25 mouse cellular contexts compared by ENCODE assay signal in the genomic region with DNA sequence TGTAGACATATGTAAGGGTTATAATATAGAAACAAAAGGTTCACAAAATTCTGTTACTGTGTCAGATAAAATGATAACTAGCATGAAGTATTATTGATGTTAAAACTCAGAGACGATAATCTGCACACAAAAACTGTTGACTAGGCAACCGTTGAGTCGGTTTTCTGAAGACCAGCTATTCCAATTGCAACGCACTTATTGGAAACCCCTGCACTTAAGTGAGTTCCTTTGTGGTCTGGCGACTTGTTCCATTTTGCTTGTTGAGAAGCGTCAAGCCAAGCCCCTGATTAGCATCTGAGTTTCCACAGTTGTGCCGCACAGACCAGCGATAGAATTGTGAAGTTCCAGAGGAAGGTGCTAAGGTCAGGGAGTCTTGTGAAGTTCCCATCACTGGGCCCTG. TPM values are rescaled to one million over a fixed set of nuclear protein-coding genes. Genes with fewer than 3 reads are reported as not detected.
DNase-seq lines count a peak whose midpoint lies in the region; ATAC-seq and TF ChIP-seq lines count a peak whose summit lies in the region.
"Had no signal": no experiment of that assay in that cellular context is flagged by ENCODE, and none has a peak within 500 bp of the region (broad histone marks: within the 10 kb centered on the region; RNA-seq: fewer than 3 reads in every experiment).

No protein-coding gene starts in this region.

- no peak overlapping the region for H3K4me2 ChIP-seq in heart, embryonic 12.5 days
- peak overlapping the region; percentile 48; the same call in 1 of the 2 replicates for H3K4me2 ChIP-seq in CH12.LX (ENCODE audit: insufficient read depth, low read depth, poor library complexity, severe bottlenecking)

- H3K79me2 ChIP-seq in CH12.LX (replicated peaks; ENCODE audit: control insufficient read depth, extremely low read depth, insufficient read depth, poor library complexity, severe bottlenecking): no peaks in the 10 kb centered on the region

- no peak overlapping the region for H3K4me3 ChIP-seq in heart, embryonic 12.5 days
- no peak overlapping the region for H3K4me3 ChIP-seq in CH12.LX (replicated peaks in 1 of 3; ENCODE audit: low read depth in 2 of 3, low read length in 2 of 3, poor library complexity in 1 of 3)

- no peak for TF ChIP-seq CTCF in CH12.LX (conservative IDR thresholded peaks at IDR 0.05 in 1 of 2, IDR thresholded peaks at IDR 0.05 in 1 of 2; ENCODE audit: low read depth in 2 of 2, low read length in 2 of 2)

- ATAC-seq in heart, embryonic 12.5 days (ENCODE audit: insufficient number of reproducible peaks, low FRiP score): no peak
- ATAC-seq: activated CD4-positive, CD25-positive, alpha-beta regulatory T cell, adult 4 months; CD4-positive, CD25-positive, alpha-beta regulatory T cell, adult 4 months; Patski had no signal

- peak; percentile 85 for TF ChIP-seq EP300 in CH12.LX (IDR thresholded peaks at IDR 0.05; ENCODE audit: low read length)

- WGBS in heart, embryonic 12.5 days: 70% methylated on average over 8 of the region's 8 CpGs

- in situ Hi-C loops in CH12.LX (cut with MboI; ENCODE audit: low pct_ligation_motif_present, low pct_unique_long_range_greater_than_20kb, low sequenced_read_pairs): no loop called here

- H3K36me3 ChIP-seq in heart, embryonic 12.5 days: no peaks in the 10 kb centered on the region
- no peaks in the 10 kb centered on the region for H3K36me3 ChIP-seq in CH12.LX (replicated peaks in 1 of 2; ENCODE audit: control insufficient read depth in 1 of 2, insufficient read depth in 1 of 2, low read length in 1 of 2)
- H3K36me3 ChIP-seq: G1E had no signal

- no peak for TF ChIP-seq POLR2A in CH12.LX (IDR thresholded peaks at IDR 0.05; ENCODE audit: low read depth, low read length)

- dilution Hi-C loops in CH12.LX (cut with MboI; ENCODE audit: extremely low pct_ligation_motif_present, extremely low pct_unique_long_range_greater_than_20kb, low sequenced_read_pairs): no loop called here

- peaks cover 24% of the 10 kb centered on the region for H3K27me3 ChIP-seq in heart, embryonic 12.5 days (replicated peaks)
- H3K27me3 ChIP-seq in CH12.LX (replicated peaks): no peaks in the 10 kb centered on the region

- peak; percentile 25 for TF ChIP-seq RAD21 in CH12.LX (IDR thresholded peaks at IDR 0.05; ENCODE audit: low read depth, low read length)

- H3K4me1 ChIP-seq in heart, embryonic 12.5 days (replicated peaks): peaks cover 8% of the 10 kb centered on the region
- peaks cover 25 to 77% of the 10 kb centered on the region in 2 experiments for H3K4me1 ChIP-seq in CH12.LX (ENCODE audit: control insufficient read depth in 1 of 2, insufficient read depth in 2 of 2)

- no peak overlapping the region for H3K27ac ChIP-seq in heart, embryonic 12.5 days (ENCODE audit: poor library complexity, severe bottlenecking)
- no peak overlapping the region for H3K27ac ChIP-seq in CH12.LX (ENCODE audit: insufficient read depth, low read depth)

- peak; percentile 69 for DNase-seq in heart, adult 11 months
- DNase-seq in CD4-positive helper T cell, adult 2 months (ENCODE audit: low read depth, low spot score): peak; percentile 18
- DNase-seq in CH12.LX (ENCODE audit: extremely low read depth): peak; percentile 82
- no peak for DNase-seq in spleen, postnatal 36 days (ENCODE audit: low spot score in 2 of 2)
- no peak for DNase-seq in heart, adult 18-20 months
- DNase-seq: adrenal gland, adult 2 months; adrenal gland, adult 8-10 months; adrenal gland, postnatal 10 days; adrenal gland, postnatal 14 days; adrenal gland, postnatal 25 days; adrenal gland, postnatal 36 days; B cell, adult 2 months; cerebellum, adult 11 months; cerebellum, adult 11-12 months; cerebellum, adult 18-20 months; cerebellum, adult 2 months; cerebellum, adult 8-10 months had no signal

- H3K9me3 ChIP-seq in heart, embryonic 12.5 days (replicated peaks): no peaks in the 10 kb centered on the region
- peaks cover 4% of the 10 kb centered on the region for H3K9me3 ChIP-seq in CH12.LX (replicated peaks; ENCODE audit: low read length)
- H3K9me3 ChIP-seq: G1E had no signal

- no peak overlapping the region for H3K9ac ChIP-seq in heart, embryonic 12.5 days
- H3K9ac ChIP-seq in CH12.LX (ENCODE audit: insufficient read depth, low read depth): 0 out of 2 replicates have a peak overlapping the region, but pooled peaks have one; percentile 12

TF ChIP-seq in CH12.LX, 34 proteins besides CTCF, POLR2A, EP300 and RAD21:
- 0 out of 2 replicates have a peak, but pooled peaks have one; percentile 37 for TF ChIP-seq TBP (conservative IDR thresholded peaks at IDR 0.05; ENCODE audit: low read depth, low read length)
- peak; percentile 43; the same call in 1 of the 2 replicates for TF ChIP-seq ELF1 (IDR thresholded peaks at IDR 0.05; ENCODE audit: low read depth, low read length)
- TF ChIP-seq SIN3A (IDR thresholded peaks at IDR 0.05; ENCODE audit: low read length): peak; percentile 78; the same call in 1 of the 2 replicates
- no peak for TF ChIP-seq POLR2AphosphoS2 (IDR thresholded peaks at IDR 0.05; ENCODE audit: low read depth, low read length)
- peak; percentile 29; the same call in 1 of the 2 replicates for TF ChIP-seq SMC3 (IDR thresholded peaks at IDR 0.05; ENCODE audit: low read depth, low read length)
- 0 out of 2 replicates have a peak, but pooled peaks have one; percentile 44 for TF ChIP-seq MAX (IDR thresholded peaks at IDR 0.05; ENCODE audit: low read length)
- peak; percentile 82 for TF ChIP-seq IRF4 (IDR thresholded peaks at IDR 0.05; ENCODE audit: low read depth, low read length)
- TF ChIP-seq ETS1 (conservative IDR thresholded peaks at IDR 0.05; ENCODE audit: low read depth, low read length): peak; percentile 82
- TF ChIP-seq E2F4 (IDR thresholded peaks at IDR 0.05; ENCODE audit: insufficient replicate concordance, low read depth, low read length): no peak
- peak; percentile 25; the same call in 1 of the 2 replicates for TF ChIP-seq HCFC1 (IDR thresholded peaks at IDR 0.05; ENCODE audit: low read depth, low read length)
- TF ChIP-seq CHD2 (IDR thresholded peaks at IDR 0.05; ENCODE audit: low read length): peak; percentile 66; the same call in 1 of the 2 replicates
- TF ChIP-seq BHLHE40 (IDR thresholded peaks at IDR 0.05; ENCODE audit: low read depth, low read length): peak; percentile 78
- peak; percentile 39; the same call in 1 of the 2 replicates for TF ChIP-seq JUND (conservative IDR thresholded peaks at IDR 0.05; ENCODE audit: low read depth, low read length)
- TF ChIP-seq MAFK (IDR thresholded peaks at IDR 0.05; ENCODE audit: insufficient replicate concordance, low read length): peak; percentile 90
- peak; percentile 58; the same call in 1 of the 2 replicates for TF ChIP-seq MYC (IDR thresholded peaks at IDR 0.05; ENCODE audit: low read depth, low read length)
- no peak for TF ChIP-seq JUN (IDR thresholded peaks at IDR 0.05; ENCODE audit: insufficient read depth, low read depth, low read length)
- peak; percentile 85 for TF ChIP-seq CHD1 (IDR thresholded peaks at IDR 0.05; ENCODE audit: low read depth, low read length)
- TF ChIP-seq UBTF (IDR thresholded peaks at IDR 0.05; ENCODE audit: low read depth, low read length): no peak
- peak; percentile 83 for TF ChIP-seq MEF2A (IDR thresholded peaks at IDR 0.05; ENCODE audit: borderline replicate concordance, low read depth, low read length)
- no peak for TF ChIP-seq GABPA (IDR thresholded peaks at IDR 0.05; ENCODE audit: insufficient replicate concordance, low read depth, low read length)
- no peak for TF ChIP-seq MXI1 (IDR thresholded peaks at IDR 0.05; ENCODE audit: low read depth, low read length)
- TF ChIP-seq MAZ (IDR thresholded peaks at IDR 0.05; ENCODE audit: low read depth, low read length): peak; percentile 73; the same call in 1 of the 2 replicates
- no peak for TF ChIP-seq USF2 (conservative IDR thresholded peaks at IDR 0.05; ENCODE audit: low read depth, low read length)
- TF ChIP-seq TCF12 (IDR thresholded peaks at IDR 0.05; ENCODE audit: low read depth, low read length): peak; percentile 67; the same call in 1 of the 2 replicates
- 0 out of 2 replicates have a peak, but pooled peaks have one; percentile 39 for TF ChIP-seq ZMIZ1 (IDR thresholded peaks at IDR 0.05; ENCODE audit: low read depth, low read length)
- TF ChIP-seq RCOR1 (conservative IDR thresholded peaks at IDR 0.05; ENCODE audit: low read depth, low read length): peak; percentile 66; the same call in 1 of the 2 replicates

RNA-seq across cellular contexts. Expression of gene Ildr1, which starts 3.6 kb away (rescaled TPM):
- 0.09 TPM in 1 of 2 replicates, not detected in the other for polyA plus RNA-seq in heart, embryonic 12.5 days (2016; fragmentation: Nextera tagmentation; extraction: Ambion mirVana)
- total RNA-seq in CH12.LX (2012; rRNA removed): 0.34 and 0.76 TPM in 2 replicates
- 0.34 and 0.80 TPM in 2 replicates for total RNA-seq in CH12.LX (2014; rRNA removed)
- polyA plus RNA-seq in CH12.LX (2012; ENCODE audit: insufficient read length, low read depth): 0.81 and 1.1 TPM in 2 replicates
- total RNA-seq in heart, adult 18-20 months (2021): under 1 TPM in 1 of 2 experiments, not detected in 1; 0.44 TPM
- total RNA-seq: adrenal gland, adult 18-20 months; adrenal gland, adult 2 months; adrenal gland, adult 8-10 months; adrenal gland, postnatal 14 days; adrenal gland, postnatal 25 days; adrenal gland, postnatal 36 days; MEL had no signal
- polyA plus RNA-seq: adrenal gland, adult 2 months; C2C12; G1E; Patski had no signal

RNA-seq across cellular contexts. Expression of gene Cd86, which starts 31.4 kb away (rescaled TPM):
- polyA plus RNA-seq in heart, embryonic 12.5 days (2016; fragmentation: Nextera tagmentation; extraction: Ambion mirVana): 0.48 and 0.72 TPM in 2 replicates
- total RNA-seq in CH12.LX (2012; rRNA removed): 60.0 and 113 TPM in 2 replicates
- 191 and 196 TPM in 2 replicates for total RNA-seq in CH12.LX (2014; rRNA removed)
- 91.9 and 102 TPM in 2 replicates for polyA plus RNA-seq in CH12.LX (2012; ENCODE audit: insufficient read length, low read depth)
- 1 to 10 TPM in 1 of 2 experiments, under 1 TPM in 1; 0.87 to 1.8 TPM for total RNA-seq in heart, adult 18-20 months (2021)
- total RNA-seq: G1E, MEL had no signal
- polyA plus RNA-seq: C2C12, G1E, Patski had no signal

Comparison
In these comparisons a context has a peak if more than half of its experiments do, and no peak if none do; other contexts are left out.
1. DNase-seq: peak in heart, adult 11 months (single experiment), CD4-positive helper T cell, adult 2 months (single experiment) and CH12.LX (single experiment); none in spleen, postnatal 36 days (0 of 2) and heart, adult 18-20 months (0 of 2).
2. RNA of gene Cd86, which starts 31.4 kb away (total RNA-seq): 60.0 to 196 TPM in CH12.LX; 0.87 to 1.8 TPM in heart, adult 18-20 months; every median in the first group is over 10 times any median in the second.